Mouse (Mus musculus) liver, adult 2 months (tissue): ENCODE data around the gene Cdh4. TPM values are rescaled to one million over a fixed set of nuclear protein-coding genes. Genes with fewer than 3 reads are reported as not detected.
A peak's percentile ranks its signal among the peaks of the same experiment; 100 is the strongest.

Experiments
- DNase-seq: peaks from one replicate; pipeline ENCODE4 v3.0.0-alpha.2; 2011; ENCODE audit warnings: low read depth, low spot score; ENCODE audit errors: extremely low read depth
- H3K27ac ChIP-seq: fragments of 200-500 bp; replicated peaks from 2 replicates; pipeline ENCODE4 v1.5.1; 2012; ENCODE audit warnings: low read depth, mild to moderate bottlenecking, control low read depth, inconsistent platforms, low read length; ENCODE audit not compliant: insufficient read depth
- H3K27me3 ChIP-seq: fragments of 200-500 bp; 2 replicates; pipeline ENCODE4 v1.6.1; 2012; ENCODE audit warnings: mild to moderate bottlenecking, moderate library complexity, low read length, inconsistent platforms; ENCODE audit not compliant: control insufficient read depth, insufficient read depth
- H3K36me3 ChIP-seq: fragments of 200-500 bp; 2 replicates; pipeline ENCODE4 v1.6.1; 2012; ENCODE audit warnings: low read length, inconsistent platforms; ENCODE audit not compliant: control insufficient read depth, insufficient read depth
- H3K4me1 ChIP-seq: fragments of 200-500 bp; 2 replicates; pipeline ENCODE4 v1.6.1; 2011; ENCODE audit warnings: low read length; ENCODE audit not compliant: control insufficient read depth, insufficient read depth
- H3K4me3 ChIP-seq: fragments of 200-500 bp; 2 replicates; pipeline ENCODE4 v1.5.1; 2011; ENCODE audit warnings: low read depth, mild to moderate bottlenecking, control low read depth, low read length, moderate library complexity; ENCODE audit not compliant: insufficient read depth
- H3K79me2 ChIP-seq: fragments of 200-500 bp; 2 replicates; pipeline ENCODE4 v1.6.1; 2012; ENCODE audit warnings: inconsistent platforms, mild to moderate bottlenecking, low read length, moderate library complexity; ENCODE audit not compliant: control insufficient read depth, insufficient read depth
- H3K9ac ChIP-seq: fragments of 200-500 bp; 2 replicates; pipeline ENCODE4 v1.6.1; 2012; ENCODE audit warnings: low read depth, mild to moderate bottlenecking, control low read depth, inconsistent platforms, low read length
- CTCF ChIP-seq: fragments of 200-500 bp; IDR thresholded peaks from 2 replicates; pipeline ENCODE4 v1.5.1; 2011; ENCODE audit warnings: low read depth, low read length, control low read depth
- POLR2A ChIP-seq: fragments of 200-500 bp; IDR thresholded peaks from 2 replicates; pipeline ENCODE4 v1.6.1; 2011; ENCODE audit warnings: low read length, control low read depth; ENCODE audit not compliant: insufficient read depth; ENCODE audit errors: extremely low read depth
- whole genome bisulfite sequencing: fragments of 180-500 bp; shearing (Covaris S2); methylation state at CpG from one replicate; pipeline ENCODE4 v1.1.7; 2018; 5-methylcytosine and 5-hydroxymethylcytosine counted together
- polyA plus RNA-seq: library from polyadenylated mRNA; depleted of rRNA; stranded (reverse); fragments of >200 nt; gene quantifications from 2 replicates; pipeline ENCODE4 v1.2.3, GENCODE M21; 2012
- total RNA-seq: library from RNA; depleted of rRNA; stranded (reverse); fragments of >200 nt; gene quantifications from 2 replicates; pipeline ENCODE4 v1.2.3, GENCODE M21; 2014

Gene Cdh4
- total and polyA plus RNA-seq, 2 experiments = 0.18 to 0.37 TPM

DNA sequence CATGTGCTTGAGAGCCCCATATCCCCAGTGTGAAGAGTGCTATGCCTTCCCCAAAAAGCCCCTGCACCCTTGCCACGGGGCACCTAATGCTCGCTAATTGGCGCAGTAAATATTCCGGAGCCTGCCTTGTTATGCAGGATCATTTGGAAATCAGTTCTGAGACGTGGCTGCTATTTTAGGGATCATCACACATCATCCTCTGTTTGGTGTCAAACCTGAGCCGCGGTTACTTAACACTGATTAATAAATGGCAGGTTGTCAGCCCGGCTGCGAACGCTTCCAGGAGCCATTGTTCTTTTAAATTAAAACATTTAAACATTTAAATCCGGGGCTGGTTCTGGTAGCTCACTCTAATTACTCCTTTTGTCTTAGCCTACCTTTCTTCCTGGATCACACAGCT, 136.6 kb downstream of the Cdh4 start:
- Histone ChIP-seq H3K9ac (no peak overlapping the region), H3K27ac (no peak overlapping the region), H3K79me2 (no peaks in the 10 kb centered on the region), H3K4me3 (no peak overlapping the region), H3K4me1 (no peaks in the 10 kb centered on the region), H3K27me3 (no peaks in the 10 kb centered on the region), H3K36me3 (no peaks in the 10 kb centered on the region)
- WGBS = 70% methylated on average over 11 of the region's 11 CpGs
- TF ChIP-seq CTCF (no peak), POLR2A (no peak)
- no peak for DNase-seq

DNA sequence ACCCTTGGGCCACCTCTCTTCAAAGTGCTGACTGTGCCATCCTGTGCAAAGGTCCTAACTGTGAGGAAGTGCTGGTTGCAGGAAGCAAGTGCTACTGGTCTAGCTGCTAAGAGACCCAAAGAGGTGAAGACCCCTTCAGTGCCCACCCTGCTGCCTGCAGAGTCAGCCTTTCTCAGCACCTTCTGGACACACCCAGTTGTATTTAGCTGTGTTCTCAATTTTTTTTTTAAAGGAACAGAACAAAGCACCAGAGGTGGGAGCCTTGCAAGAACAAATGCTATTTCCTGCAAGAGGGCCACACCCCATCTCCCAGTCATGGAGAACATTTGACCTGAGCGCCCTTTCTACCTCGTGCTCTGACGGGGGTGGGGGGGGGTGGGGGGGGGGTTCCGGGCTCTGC, 138.2 kb downstream of the Cdh4 start:
- Histone ChIP-seq H3K27ac (no peak overlapping the region), H3K27me3 (no peaks in the 10 kb centered on the region), H3K9ac (no peak overlapping the region), H3K79me2 (no peaks in the 10 kb centered on the region), H3K4me3 (no peak overlapping the region), H3K4me1 (0 out of 2 replicates have a peak, but pooled peaks cover 2% of the 10 kb centered on the region), H3K36me3 (no peaks in the 10 kb centered on the region)
- no peak for DNase-seq
- no peak for TF ChIP-seq POLR2A
- TF ChIP-seq CTCF = no peak
- WGBS = 67% methylated on average over 4 of the region's 4 CpGs

DNA sequence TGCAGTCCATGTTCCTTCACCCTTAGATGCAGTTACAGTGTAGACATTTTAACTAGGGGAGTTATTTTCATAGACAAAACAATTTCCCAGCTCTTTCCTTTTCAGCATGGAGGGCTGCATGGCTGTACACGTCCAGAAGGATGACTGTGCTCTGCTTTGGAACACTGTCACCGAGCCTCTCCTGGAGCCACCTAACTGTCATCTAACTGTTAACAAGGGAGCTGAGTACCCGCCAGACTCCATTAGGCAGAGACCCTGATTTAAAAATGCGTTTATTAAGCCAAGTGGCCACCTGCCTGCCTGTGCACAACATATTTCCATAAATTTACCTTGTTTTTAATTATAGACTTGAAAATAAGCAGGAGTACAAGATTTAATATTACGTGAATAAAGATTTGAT, 138.8 kb downstream of the Cdh4 start:
- Histone ChIP-seq H3K27me3 (no peaks in the 10 kb centered on the region), H3K4me3 (no peak overlapping the region), H3K79me2 (no peaks in the 10 kb centered on the region), H3K36me3 (no peaks in the 10 kb centered on the region), H3K4me1 (0 out of 2 replicates have a peak, but pooled peaks cover 2% of the 10 kb centered on the region), H3K27ac (no peak overlapping the region), H3K9ac (no peak overlapping the region)
- no peak for TF ChIP-seq POLR2A
- TF ChIP-seq CTCF = no peak
- WGBS = 70% methylated on average over 5 of the region's 5 CpGs
- no peak for DNase-seq

DNA sequence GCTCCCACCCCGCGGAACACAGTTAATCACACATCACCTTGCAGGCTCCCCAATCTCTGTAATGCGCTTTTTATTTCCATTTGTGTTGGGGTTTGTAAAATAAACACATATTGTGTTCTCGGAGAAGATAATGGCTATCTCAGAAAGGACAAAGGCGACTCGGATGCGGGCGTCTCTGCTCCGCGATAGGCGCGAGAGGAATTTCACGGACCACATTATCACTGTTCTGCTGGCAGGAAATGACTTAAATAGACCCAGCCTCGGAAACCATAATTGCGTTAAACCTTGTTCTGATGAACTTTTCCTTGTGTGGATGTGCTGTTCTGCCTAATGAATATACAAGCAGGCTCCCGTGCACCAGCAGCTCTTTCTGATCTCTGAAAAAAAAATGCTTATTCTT, 140.7 kb downstream of the Cdh4 start:
- no peak overlapping the region for H3K4me3 ChIP-seq
- H3K9ac ChIP-seq = no peak overlapping the region
- H3K36me3 ChIP-seq = no peaks in the 10 kb centered on the region
- peak overlapping the region; percentile 47; the same call in 1 of the 2 replicates for H3K27ac ChIP-seq
- 65% methylated on average over 16 of the region's 16 CpGs for WGBS
- peak; percentile 9 for DNase-seq
- no peaks in the 10 kb centered on the region for H3K27me3 ChIP-seq
- no peaks in the 10 kb centered on the region for H3K79me2 ChIP-seq
- no peak for TF ChIP-seq POLR2A
- no peak for TF ChIP-seq CTCF
- 0 out of 2 replicates have a peak, but pooled peaks cover 2% of the 10 kb centered on the region for H3K4me1 ChIP-seq

DNA sequence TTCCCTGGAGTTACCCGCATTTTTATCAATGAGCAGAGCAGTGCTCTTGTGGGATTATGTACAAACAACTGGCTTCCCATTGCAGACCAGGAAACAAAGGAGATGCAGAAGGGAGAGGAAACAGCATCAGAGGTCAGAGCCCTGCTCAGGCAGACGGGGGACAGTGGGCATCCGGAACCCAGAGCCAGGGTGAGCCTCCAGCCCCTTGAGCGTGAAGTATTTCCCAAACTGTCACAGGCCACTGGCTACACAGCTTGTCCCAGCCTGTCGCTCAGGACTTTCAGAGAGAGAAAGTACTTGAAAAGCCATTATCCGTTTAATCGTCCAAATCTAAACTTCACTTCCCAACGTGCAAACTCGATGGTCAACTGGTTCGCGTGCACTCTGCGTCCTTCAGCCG, 142.4 kb downstream of the Cdh4 start:
- Histone ChIP-seq H3K9ac (no peak overlapping the region), H3K4me3 (no peak overlapping the region), H3K36me3 (no peaks in the 10 kb centered on the region), H3K27ac (no peak overlapping the region), H3K4me1 (0 out of 2 replicates have a peak, but pooled peaks cover 2% of the 10 kb centered on the region), H3K79me2 (no peaks in the 10 kb centered on the region), H3K27me3 (no peaks in the 10 kb centered on the region)
- DNase-seq = no peak
- 62% methylated on average over 13 of the region's 13 CpGs for WGBS
- TF ChIP-seq POLR2A (no peak), CTCF (no peak)

DNA sequence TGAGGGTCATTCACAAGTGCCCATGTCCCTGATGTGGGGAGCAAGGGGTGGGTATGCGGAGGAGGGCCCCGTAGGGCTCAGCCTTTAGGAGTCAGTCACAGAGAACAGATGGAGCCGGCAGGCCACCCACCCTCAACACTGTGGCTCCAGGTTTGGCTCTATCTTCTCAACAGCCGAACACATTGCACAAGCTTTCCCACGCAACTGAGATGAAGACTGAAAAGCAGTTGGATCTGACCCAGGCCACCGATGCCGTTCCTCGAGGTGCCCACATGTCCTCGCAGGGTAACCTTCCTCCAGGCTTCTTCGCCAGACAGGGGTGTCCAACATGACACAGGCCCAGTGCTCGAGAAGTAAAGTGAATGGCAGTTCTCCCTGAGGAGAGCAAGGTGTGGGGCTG, 144.2 kb downstream of the Cdh4 start:
- no peak for DNase-seq
- TF ChIP-seq POLR2A (no peak), CTCF (no peak)
- 86% methylated on average over 11 of the region's 11 CpGs for WGBS
- Histone ChIP-seq H3K9ac (no peak overlapping the region), H3K27me3 (no peaks in the 10 kb centered on the region), H3K4me1 (0 out of 2 replicates have a peak, but pooled peaks cover 2% of the 10 kb centered on the region), H3K79me2 (no peaks in the 10 kb centered on the region), H3K27ac (no peak overlapping the region), H3K36me3 (no peaks in the 10 kb centered on the region), H3K4me3 (no peak overlapping the region)
